Mouse (Mus musculus) small intestine, adult 2 months (tissue): ENCODE measurements at regions not wholly inside any gene's neighbourhood (a gene's known extent, or its start where the extent isn't known, plus 50 kb on each side); places are given as distances from the start of the nearest gene placed in this dataset.

Source experiments
- H3K27ac ChIP-seq: fragments of 200-500 bp; 2 replicates; pipeline ENCODE4 v1.5.1; 2012; ENCODE audit warnings: low read depth, low read length, control low read depth, inconsistent platforms; ENCODE audit not compliant: insufficient read depth
- H3K27me3 ChIP-seq: fragments of 200-500 bp; 2 replicates; pipeline ENCODE4 v1.6.1; 2012; ENCODE audit warnings: mild to moderate bottlenecking, moderate library complexity, low read length, inconsistent platforms; ENCODE audit not compliant: control insufficient read depth, insufficient read depth
- H3K36me3 ChIP-seq: fragments of 200-500 bp; 2 replicates; pipeline ENCODE4 v1.6.1; 2012; ENCODE audit warnings: mild to moderate bottlenecking, low read length, control low read depth, inconsistent platforms; ENCODE audit not compliant: control insufficient read depth, insufficient read depth
- H3K4me1 ChIP-seq: fragments of 200-500 bp; 2 replicates; pipeline ENCODE4 v1.6.1; 2012; ENCODE audit warnings: low read length, inconsistent platforms, mixed read lengths; ENCODE audit not compliant: control insufficient read depth, insufficient read depth, insufficient read length
- H3K4me3 ChIP-seq: fragments of 200-500 bp; 2 replicates; pipeline ENCODE4 v1.5.1; 2012; ENCODE audit warnings: low read depth, mild to moderate bottlenecking, control low read depth, inconsistent platforms, low read length, moderate library complexity
- CTCF ChIP-seq: fragments of 200-500 bp; IDR thresholded peaks from 2 replicates; pipeline ENCODE4 v1.5.1; 2012; ENCODE audit warnings: low read depth, mild to moderate bottlenecking, control low read depth, inconsistent platforms, low read length, moderate library complexity, mixed read lengths; ENCODE audit not compliant: insufficient replicate concordance, insufficient read length; ENCODE audit errors: extremely low read depth
- POLR2A ChIP-seq: fragments of 200-500 bp; IDR thresholded peaks from 2 replicates; pipeline ENCODE4 v1.6.1; 2012; ENCODE audit warnings: low read depth, mild to moderate bottlenecking, control low read depth, inconsistent platforms, low read length, moderate library complexity
- WGBS: fragments of 180-500 bp; shearing (Covaris S2); methylation state at CpG from one replicate; pipeline ENCODE4 v1.1.7; 2018; 5-methylcytosine and 5-hydroxymethylcytosine counted together

DNA sequence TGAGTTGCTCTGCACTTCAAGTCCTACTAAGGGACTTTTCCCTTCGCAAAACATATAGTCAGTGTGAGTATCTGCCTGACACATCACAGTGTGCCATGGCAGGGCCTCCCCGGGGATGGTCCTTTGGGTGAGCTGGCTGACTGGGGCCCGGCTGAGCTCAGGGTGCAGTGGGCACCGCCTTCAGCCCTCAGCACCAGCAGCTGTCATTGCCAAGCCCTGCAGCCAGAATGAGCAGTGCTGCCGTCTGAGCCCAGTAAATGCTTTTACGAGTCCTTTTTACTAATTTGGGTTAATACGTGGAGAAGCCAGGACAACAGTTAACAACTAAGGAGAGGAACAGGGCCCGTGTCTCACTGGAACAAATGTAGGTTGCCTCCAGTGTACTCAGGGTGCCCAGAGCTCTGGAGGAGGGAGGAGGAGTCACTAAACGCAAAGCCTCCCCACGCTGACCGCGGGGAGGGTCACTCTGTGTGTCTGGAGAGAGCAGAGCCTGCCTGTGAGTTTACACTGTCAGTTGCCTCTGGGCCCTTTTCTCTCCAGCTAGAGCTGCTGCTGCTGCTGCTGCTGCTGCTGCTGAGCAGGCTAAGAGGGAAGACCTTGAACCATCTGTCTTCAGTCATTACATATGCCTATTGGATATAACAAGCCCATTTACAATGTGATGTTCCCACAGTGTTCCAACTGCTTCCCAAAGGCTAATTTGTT, 60.1 kb upstream of the Vps8 start:
- no peak overlapping the region for H3K27ac ChIP-seq
- no peaks in the 10 kb centered on the region for H3K27me3 ChIP-seq
- H3K4me3 ChIP-seq: no peak overlapping the region
- H3K4me1 ChIP-seq: no peaks in the 10 kb centered on the region
- TF ChIP-seq POLR2A: no peak
- TF ChIP-seq CTCF: no peak
- no peaks in the 10 kb centered on the region for H3K36me3 ChIP-seq
- WGBS: 77% methylated on average over 12 of the region's 12 CpGs

DNA sequence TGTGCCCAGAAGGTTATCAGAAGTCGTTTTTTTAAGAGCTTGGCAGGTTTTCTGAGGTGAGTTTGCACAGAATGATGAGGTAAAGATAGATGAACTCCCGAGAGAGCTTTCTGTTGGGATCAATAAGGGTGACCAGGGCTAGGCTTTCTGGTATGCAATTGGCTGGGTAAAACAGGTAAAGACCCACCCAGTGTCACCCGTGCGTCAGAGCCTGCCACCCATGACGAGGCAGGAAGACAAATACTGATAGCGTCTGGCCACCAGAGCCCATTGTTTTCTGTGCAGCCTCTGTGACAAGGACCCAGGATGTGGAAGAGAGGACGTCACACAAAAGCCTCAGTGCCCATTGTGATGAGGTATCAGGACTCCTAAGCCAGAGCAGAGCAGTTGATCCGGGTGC, 58.0 kb upstream of the Vps8 start:
- no peaks in the 10 kb centered on the region for H3K36me3 ChIP-seq
- 46% methylated on average over 8 of the region's 8 CpGs for whole genome bisulfite sequencing
- H3K27ac ChIP-seq: no peak overlapping the region
- H3K27me3 ChIP-seq: no peaks in the 10 kb centered on the region
- H3K4me3 ChIP-seq: no peak overlapping the region
- H3K4me1 ChIP-seq: peaks cover 3% of the 10 kb centered on the region; the same call in 1 of the 2 replicates
- no peak for TF ChIP-seq POLR2A
- TF ChIP-seq CTCF: no peak

- Histone ChIP-seq H3K4me3 (no peak overlapping the region), H3K27me3 (no peaks in the 10 kb centered on the region), H3K36me3 (no peaks in the 10 kb centered on the region), H3K27ac (no peak overlapping the region), H3K4me1 (peaks cover 8% of the 10 kb centered on the region; the same call in 1 of the 2 replicates)
- TF ChIP-seq POLR2A (no peak), CTCF (peak; percentile 40; the same call in 1 of the 2 replicates)
- WGBS: 28% methylated on average over 8 of the region's 8 CpGs
Measured at GRCm38 (mm10) chr16:21367449-21367848, 55.5 kb upstream of the Vps8 start.

GRCm38 (mm10) chr16:21368821-21369220, 54.1 kb upstream of the Vps8 start:
- H3K4me3 ChIP-seq: no peak overlapping the region
- H3K4me1 ChIP-seq: peaks cover 8% of the 10 kb centered on the region; the same call in 1 of the 2 replicates
- WGBS: 66% methylated on average over 1 of the region's 1 CpGs
- TF ChIP-seq CTCF (no peak), POLR2A (no peak)
- H3K27ac ChIP-seq: peak overlapping the region; percentile 59
- H3K27me3 ChIP-seq: no peaks in the 10 kb centered on the region
- H3K36me3 ChIP-seq: no peaks in the 10 kb centered on the region

GRCm38 (mm10) chr16:21369569-21370512, 53.1 kb upstream of the Vps8 start:
- H3K27me3 ChIP-seq: no peaks in the 10 kb centered on the region
- no peak overlapping the region for H3K4me3 ChIP-seq
- WGBS: 28% methylated on average over 12 of the region's 12 CpGs
- no peak for TF ChIP-seq CTCF
- no peak for TF ChIP-seq POLR2A
- no peaks in the 10 kb centered on the region for H3K36me3 ChIP-seq
- H3K27ac ChIP-seq: peak overlapping the region; percentile 59
- peaks cover 8% of the 10 kb centered on the region; the same call in 1 of the 2 replicates for H3K4me1 ChIP-seq
